Mouse (Mus musculus) forebrain, embryonic 14.5 days (tissue): ENCODE measurements around the gene Mss51. TPM values are rescaled to one million over a fixed set of nuclear protein-coding genes. Genes with fewer than 3 reads are reported as not detected.

Source experiments
- ATAC-seq: fragments of 200-750 bp; cut with Nextera tagmentation; 2 replicates; pipeline ENCODE4 v1.8.0; 2017; ENCODE audit warnings: mild to moderate bottlenecking, moderate library complexity
- DNase-seq: peaks from one replicate; pipeline ENCODE4 v3.0.0-alpha.2; 2015; ENCODE audit warnings: low spot score
- H3K27ac ChIP-seq: fragments of 300-500 bp; sonication (generic); 2 replicates; pipeline ENCODE4 v1.5.1; 2014; ENCODE audit warnings: low read depth, mild to moderate bottlenecking, control low read depth, low read length, moderate library complexity
- H3K27me3 ChIP-seq: fragments of 300-500 bp; sonication (generic); replicated peaks from 2 replicates; pipeline ENCODE4 v1.6.1; 2014; ENCODE audit warnings: low read length, control low read depth, mixed read lengths; ENCODE audit not compliant: control insufficient read depth, insufficient read depth
- H3K36me3 ChIP-seq: fragments of 300-500 bp; sonication (generic); 2 replicates; pipeline ENCODE4 v1.6.1; 2014; ENCODE audit warnings: low read length, control low read depth; ENCODE audit not compliant: control insufficient read depth, insufficient read depth
- H3K4me1 ChIP-seq: fragments of 300-500 bp; sonication (generic); 2 replicates; pipeline ENCODE4 v1.6.1; 2014; ENCODE audit warnings: antibody characterized with exemption, low read length, control low read depth; ENCODE audit not compliant: control insufficient read depth, insufficient read depth
- H3K4me2 ChIP-seq: fragments of 300-500 bp; sonication (generic); 2 replicates; pipeline ENCODE4 v1.6.1; 2014; ENCODE audit warnings: mild to moderate bottlenecking, control low read depth, low read length
- H3K4me3 ChIP-seq: fragments of 300-500 bp; sonication (generic); 2 replicates; pipeline ENCODE4 v1.5.1; 2014; ENCODE audit warnings: low read depth, low read length, control low read depth
- H3K9ac ChIP-seq: fragments of 300-500 bp; sonication (generic); 2 replicates; pipeline ENCODE4 v1.6.1; 2014; ENCODE audit warnings: mild to moderate bottlenecking, low read length, control low read depth, moderate library complexity
- H3K9me3 ChIP-seq: fragments of 300-500 bp; sonication (generic); replicated peaks from 2 replicates; pipeline ENCODE4 v1.6.1; 2016; ENCODE audit warnings: low read length, control low read depth, mixed read lengths; ENCODE audit not compliant: control insufficient read depth
- WGBS: fragments of 180-500 bp; shearing (Covaris S2); extraction: QIAGEN DNeasy Blood & Tissue Kit; methylation state at CpG from one replicate; pipeline ENCODE4 v1.1.7; 2014; 5-methylcytosine and 5-hydroxymethylcytosine counted together
- polyA plus RNA-seq: library from polyadenylated mRNA; unstranded; fragments of >200 nt; fragmentation: Nextera tagmentation; extraction: Ambion mirVana; gene quantifications from 2 replicates; pipeline ENCODE4 v1.2.1, GENCODE M21; 2014

Mss51 gene
- polyA plus RNA-seq, 1 experiment from 2014 or later, result 0.30 TPM

DNA sequence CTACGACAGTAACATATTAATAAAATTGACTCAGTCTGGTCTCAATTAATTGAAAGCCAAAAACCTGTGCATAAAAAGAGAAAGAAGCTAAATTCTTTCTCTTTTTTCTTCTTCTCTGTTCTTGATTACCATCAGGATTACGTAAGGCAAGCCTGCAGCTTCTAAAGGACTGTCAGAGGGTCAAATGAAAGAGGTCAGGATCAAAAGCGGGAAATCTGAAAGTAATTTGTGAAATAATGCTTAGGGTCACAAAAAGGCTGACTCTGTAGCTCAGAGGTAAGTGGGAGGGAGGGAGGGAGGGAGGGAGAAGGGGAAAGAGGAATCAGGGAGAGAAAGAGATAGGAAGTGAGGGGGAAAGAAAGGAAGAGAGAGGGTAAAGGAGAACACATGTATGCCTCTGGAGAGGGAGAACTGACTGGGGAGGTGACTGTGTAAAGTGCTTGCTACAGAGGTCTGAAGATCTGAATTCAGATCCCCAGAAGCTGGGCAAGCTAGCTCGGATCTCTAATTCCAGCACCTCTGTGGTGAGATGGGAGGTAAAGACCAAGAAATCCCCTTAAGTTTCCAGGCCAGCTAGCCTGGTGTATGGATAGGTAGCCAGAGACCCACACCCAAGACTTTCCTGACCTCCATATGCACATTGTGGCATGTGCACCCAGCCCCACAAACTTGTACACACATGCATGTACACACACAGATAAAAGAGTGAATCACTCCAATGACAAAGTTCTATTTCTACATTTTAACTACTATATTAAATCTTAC is 19.3 kb downstream of the Mss51 start:
- no peak for DNase-seq
- H3K9me3 ChIP-seq, result no peaks in the 10 kb centered on the region
- no peak overlapping the region for H3K4me3 ChIP-seq
- peaks cover under 1% of the 10 kb centered on the region; the same call in 1 of the 2 replicates for H3K36me3 ChIP-seq
- H3K9ac ChIP-seq, result no peak overlapping the region
- no peak overlapping the region for H3K27ac ChIP-seq
- no peak for ATAC-seq
- no peaks in the 10 kb centered on the region for H3K27me3 ChIP-seq
- H3K4me2 ChIP-seq, result no peak overlapping the region
- H3K4me1 ChIP-seq, result peaks cover 4% of the 10 kb centered on the region
- 43% methylated on average over 4 of the region's 4 CpGs for WGBS

- DNase-seq (no peak), ATAC-seq (no peak)
- H3K4me2 ChIP-seq, result no peak overlapping the region
- H3K36me3 ChIP-seq, result 0 out of 2 replicates have a peak, but pooled peaks cover 3% of the 10 kb centered on the region
- no peak overlapping the region for H3K9ac ChIP-seq
- no peaks in the 10 kb centered on the region for H3K4me1 ChIP-seq
- H3K27me3 ChIP-seq, result no peaks in the 10 kb centered on the region
- H3K4me3 ChIP-seq, result no peak overlapping the region
- no peak overlapping the region for H3K27ac ChIP-seq
- no peaks in the 10 kb centered on the region for H3K9me3 ChIP-seq
- 87% methylated on average over 14 of the region's 14 CpGs for WGBS
Measured at GRCm38 (mm10) chr14:20460216-20460615, 36.5 kb downstream of the Mss51 start.

GRCm38 (mm10) chr14:20458378-20458777 is 38.3 kb downstream of the Mss51 start:
- no peak overlapping the region for H3K9ac ChIP-seq
- H3K4me1 ChIP-seq, result no peaks in the 10 kb centered on the region
- ATAC-seq, result no peak
- no peaks in the 10 kb centered on the region for H3K9me3 ChIP-seq
- H3K36me3 ChIP-seq, result 0 out of 2 replicates have a peak, but pooled peaks cover 3% of the 10 kb centered on the region
- H3K4me3 ChIP-seq, result no peak overlapping the region
- H3K27me3 ChIP-seq, result no peaks in the 10 kb centered on the region
- 93% methylated on average over 9 of the region's 9 CpGs for WGBS
- DNase-seq, result no peak
- H3K27ac ChIP-seq, result no peak overlapping the region
- no peak overlapping the region for H3K4me2 ChIP-seq

DNA sequence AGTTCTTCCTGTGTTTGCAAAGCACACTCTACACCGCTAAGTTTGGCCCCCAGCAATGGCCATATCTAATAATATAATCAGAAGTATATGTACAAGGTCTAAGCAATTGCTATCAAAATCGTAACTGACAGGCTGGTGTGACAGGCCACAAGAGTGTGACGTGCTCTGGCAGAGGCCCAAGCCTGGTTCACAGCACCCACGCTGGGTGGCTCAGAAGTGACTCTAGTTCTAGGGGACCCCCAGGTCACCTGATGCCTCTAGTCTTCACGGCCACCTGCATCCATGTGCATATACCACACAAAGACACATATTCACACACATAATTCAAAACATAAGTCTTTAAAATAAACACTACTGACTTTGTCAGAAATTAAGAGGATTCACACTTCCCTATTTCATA is 43.8 kb downstream of the Mss51 start:
- no peak overlapping the region for H3K9ac ChIP-seq
- peaks cover 5% of the 10 kb centered on the region; the same call in 1 of the 2 replicates for H3K4me1 ChIP-seq
- H3K27me3 ChIP-seq, result no peaks in the 10 kb centered on the region
- no peaks in the 10 kb centered on the region for H3K9me3 ChIP-seq
- DNase-seq, result no peak
- no peak for ATAC-seq
- H3K4me3 ChIP-seq, result no peak overlapping the region
- H3K27ac ChIP-seq, result no peak overlapping the region
- 92% methylated on average over 5 of the region's 5 CpGs for WGBS
- H3K4me2 ChIP-seq, result no peak overlapping the region
- H3K36me3 ChIP-seq, result no peaks in the 10 kb centered on the region

DNA sequence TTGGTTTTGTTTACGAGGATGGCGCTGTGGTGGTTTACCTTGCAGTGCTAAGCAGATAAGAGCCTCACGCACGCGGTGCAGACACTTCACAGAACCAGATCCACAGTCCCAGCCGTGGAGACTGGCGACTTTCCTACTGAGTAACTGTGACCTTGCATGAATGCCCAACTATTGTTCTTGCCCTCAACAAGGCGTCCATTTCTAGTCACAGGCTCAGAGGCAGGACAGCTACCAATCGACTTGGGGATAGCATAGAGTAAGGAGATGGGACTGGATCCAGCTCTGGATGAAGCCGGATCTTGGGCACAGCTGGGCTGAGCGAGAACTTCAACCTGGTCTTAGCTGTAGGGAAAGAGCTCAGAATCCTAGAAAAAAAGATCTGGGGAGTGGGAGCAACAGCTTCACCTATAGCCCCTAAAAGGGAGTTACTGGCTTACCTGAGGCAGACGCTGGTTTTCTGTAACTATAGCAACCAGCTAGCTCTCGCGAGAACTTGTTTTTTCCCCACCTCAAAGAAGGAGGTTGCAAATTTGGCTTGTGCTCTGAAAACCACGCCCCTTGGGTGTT is 44.9 kb downstream of the Mss51 start, which contains the start of gene Cfap70:
Gene Cfap70 (minus strand): TSS at position 462 of the 567 bp plus-strand sequence.
- peak within 1 kb of the TSS; percentile 56 for H3K4me2 ChIP-seq
- ATAC-seq (peak; percentile 58; the same call in 1 of the 2 replicates), DNase-seq (peak; percentile 76)
- H3K27ac ChIP-seq, result 0 out of 2 replicates have a peak within 1 kb of the TSS, but pooled peaks have one; percentile 22
- no peaks in the 10 kb centered on the region for H3K9me3 ChIP-seq
- H3K4me1 ChIP-seq, result peaks cover 5% of the 10 kb centered on the region; the same call in 1 of the 2 replicates
- no peaks in the 10 kb centered on the region for H3K27me3 ChIP-seq
- H3K4me3 ChIP-seq, result peak within 1 kb of the TSS; percentile 26
- 2% methylated on average over 15 of the region's 15 CpGs for WGBS
- H3K36me3 ChIP-seq, result no peaks in the 10 kb centered on the region
- H3K9ac ChIP-seq, result peak within 1 kb of the TSS; percentile 32

GRCm38 (mm10) chr14:20451302-20451701 is 45.4 kb downstream of the Mss51 start:
- peak overlapping the region; percentile 56 for H3K4me2 ChIP-seq
- no peaks in the 10 kb centered on the region for H3K27me3 ChIP-seq
- DNase-seq (peak; percentile 64), ATAC-seq (peak; percentile 79)
- H3K9me3 ChIP-seq, result no peaks in the 10 kb centered on the region
- H3K36me3 ChIP-seq, result no peaks in the 10 kb centered on the region
- H3K4me1 ChIP-seq, result peaks cover 5% of the 10 kb centered on the region; the same call in 1 of the 2 replicates
- WGBS, result 16% methylated on average over 2 of the region's 2 CpGs
- H3K4me3 ChIP-seq, result peak overlapping the region; percentile 26
- H3K9ac ChIP-seq, result peak overlapping the region; percentile 32
- H3K27ac ChIP-seq, result 0 out of 2 replicates have a peak overlapping the region, but pooled peaks have one; percentile 22

DNA sequence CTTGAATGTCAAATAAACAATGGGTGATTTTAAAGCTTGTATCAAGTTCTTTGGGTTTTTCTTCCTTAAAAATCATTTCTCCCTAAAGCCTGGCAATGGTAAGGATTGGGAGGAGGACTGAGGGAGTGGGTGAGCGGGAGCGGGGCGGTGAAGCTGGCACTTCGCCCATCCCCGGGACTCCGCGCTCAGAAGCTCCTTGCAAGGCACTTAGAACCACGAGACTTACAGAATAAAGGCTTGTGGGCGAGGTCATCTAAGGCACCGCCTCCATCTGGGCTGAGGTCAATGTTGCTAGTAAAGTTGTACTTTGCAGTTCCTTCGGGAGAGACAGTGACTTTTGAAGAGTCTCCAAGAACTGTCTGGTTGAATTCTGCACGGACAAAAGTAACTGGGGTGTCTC is 49.5 kb downstream of the Mss51 start:
- peak; percentile 5 for DNase-seq
- peaks cover 5% of the 10 kb centered on the region; the same call in 1 of the 2 replicates for H3K4me1 ChIP-seq
- H3K4me2 ChIP-seq, result no peak overlapping the region
- H3K27ac ChIP-seq, result no peak overlapping the region
- 41% methylated on average over 12 of the region's 12 CpGs for WGBS
- no peak for ATAC-seq
- no peak overlapping the region for H3K4me3 ChIP-seq
- no peaks in the 10 kb centered on the region for H3K36me3 ChIP-seq
- no peaks in the 10 kb centered on the region for H3K27me3 ChIP-seq
- no peaks in the 10 kb centered on the region for H3K9me3 ChIP-seq
- no peak overlapping the region for H3K9ac ChIP-seq

GRCm38 (mm10) chr14:20442252-20442651 is 54.4 kb downstream of the Mss51 start:
- WGBS, result 72% methylated on average over 17 of the region's 17 CpGs
- no peak overlapping the region for H3K4me2 ChIP-seq
- DNase-seq (no peak), ATAC-seq (no peak)
- H3K36me3 ChIP-seq, result no peaks in the 10 kb centered on the region
- H3K27me3 ChIP-seq, result no peaks in the 10 kb centered on the region
- H3K9me3 ChIP-seq, result no peaks in the 10 kb centered on the region
- H3K27ac ChIP-seq, result no peak overlapping the region
- H3K4me3 ChIP-seq, result no peak overlapping the region
- no peaks in the 10 kb centered on the region for H3K4me1 ChIP-seq
- no peak overlapping the region for H3K9ac ChIP-seq

- ATAC-seq (no peak), DNase-seq (no peak)
- no peaks in the 10 kb centered on the region for H3K9me3 ChIP-seq
- no peaks in the 10 kb centered on the region for H3K36me3 ChIP-seq
- H3K4me2 ChIP-seq, result no peak overlapping the region
- 78% methylated on average over 6 of the region's 6 CpGs for WGBS
- no peak overlapping the region for H3K9ac ChIP-seq
- H3K27me3 ChIP-seq, result no peaks in the 10 kb centered on the region
- H3K27ac ChIP-seq, result no peak overlapping the region
- no peaks in the 10 kb centered on the region for H3K4me1 ChIP-seq
- no peak overlapping the region for H3K4me3 ChIP-seq
Measured at GRCm38 (mm10) chr14:20436976-20437375, 59.7 kb downstream of the Mss51 start.
